Mouse (Mus musculus) kidney, adult 2 months (tissue): ENCODE data around the gene Ficd.

Source experiments
- CTCF ChIP-seq: fragments of 200-500 bp; conservative IDR thresholded peaks from 2 replicates; pipeline ENCODE4 v1.5.1; 2011; ENCODE audit warnings: low read depth, mild to moderate bottlenecking, control low read depth, low read length, moderate library complexity, mixed read lengths; ENCODE audit not compliant: insufficient read depth, insufficient read length
- POLR2A ChIP-seq: fragments of 200-500 bp; IDR thresholded peaks from one replicate; pipeline ENCODE4 v1.6.1; 2011; ENCODE audit warnings: low read depth, low read length, control low read depth

GRCm38 (mm10) chr5:113772905-113773519, 37.4 kb downstream of the Ficd start:
- no peak for TF ChIP-seq POLR2A
- TF ChIP-seq CTCF, result no peak
